Mouse (Mus musculus): ENCODE data around the gene Nfxl1.

DNA sequence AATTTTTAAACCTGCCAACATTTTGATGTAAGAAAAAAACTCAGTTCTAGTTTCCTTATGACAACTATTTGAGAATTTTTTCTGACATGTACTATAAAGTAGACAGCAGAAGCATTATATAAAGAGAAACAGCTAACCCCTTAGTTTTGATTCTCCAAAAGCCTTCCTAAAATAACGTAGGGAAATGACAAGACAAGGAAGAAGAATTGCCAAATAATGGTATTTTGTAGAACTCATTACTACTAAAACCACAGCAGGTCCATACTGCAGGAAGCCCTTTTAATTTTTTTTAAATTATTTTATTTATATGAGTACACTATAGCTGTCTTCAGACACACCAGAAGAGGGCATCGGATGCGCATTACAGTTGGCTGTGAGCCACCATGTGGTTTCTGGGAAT is 8.3 kb downstream of the Nfxl1 start:
- TF ChIP-seq CTCF (IDR thresholded peaks at IDR 0.05), result no peak
- no peak for TF ChIP-seq POLR2A (IDR thresholded peaks at IDR 0.05; ENCODE audit: insufficient read depth, low read depth, low read length)
- no peak for TF ChIP-seq EP300 (IDR thresholded peaks at IDR 0.05; ENCODE audit: insufficient read depth, low read depth, low read length)

All from heart, adult 2 months (tissue).